Mouse (Mus musculus) myocyte (in vitro differentiated cells): ENCODE results near the gene Gab1. TPM values are rescaled to one million over a fixed set of nuclear protein-coding genes. Genes with fewer than 3 reads are reported as not detected.

ENCODE experiments used
- H3K27me3 ChIP-seq: one replicate; pipeline ENCODE4 v1.6.1; 2011; ENCODE audit not compliant: control insufficient read depth, insufficient read depth, insufficient read length
- H3K36me3 ChIP-seq: one replicate; pipeline ENCODE4 v1.6.1; 2011; ENCODE audit not compliant: control insufficient read depth, insufficient read depth
- H3K4me2 ChIP-seq: one replicate; pipeline ENCODE4 v1.6.1; 2011; ENCODE audit warnings: low read depth, control low read depth
- H3K4me3 ChIP-seq: one replicate; pipeline ENCODE4 v1.5.1; 2011; ENCODE audit warnings: mild to moderate bottlenecking, control low read depth, moderate library complexity
- H3K79me2 ChIP-seq: one replicate; pipeline ENCODE4 v1.6.1; 2011; ENCODE audit not compliant: control insufficient read depth, insufficient read depth
- H3ac ChIP-seq: one replicate; pipeline ENCODE4 v1.6.1; 2011; ENCODE audit not compliant: control insufficient read depth, insufficient read length
- CEBPB ChIP-seq: IDR thresholded peaks from 2 replicates; pipeline ENCODE4 v1.6.1; 2011; ENCODE audit warnings: mild to moderate bottlenecking, moderate library complexity; ENCODE audit not compliant: poor library complexity, insufficient read depth, severe bottlenecking
- E2F4 ChIP-seq: IDR thresholded peaks from one replicate; pipeline ENCODE4 v1.6.1; 2011; ENCODE audit warnings: mild to moderate bottlenecking, control low read depth, moderate library complexity; ENCODE audit not compliant: insufficient read depth
- MAX ChIP-seq: IDR thresholded peaks from one replicate; pipeline ENCODE4 v1.6.1; 2011; ENCODE audit warnings: low read depth, mild to moderate bottlenecking, control low read depth
- MYOD1 ChIP-seq, 3 experiments: IDR thresholded peaks; one replicate each; pipeline ENCODE4 v1.6.1; 2011; ENCODE audit warnings: control low read depth in 2 of 3, low read depth in 2 of 3, mild to moderate bottlenecking in 2 of 3, moderate library complexity in 1 of 3; ENCODE audit not compliant: insufficient read length in 2 of 3, control insufficient read depth in 1 of 3
- MYOG ChIP-seq, 3 experiments: IDR thresholded peaks; one replicate each; pipeline ENCODE4 v1.6.1; 2011; ENCODE audit warnings: control low read depth in 2 of 3, low read depth in 2 of 3, mild to moderate bottlenecking in 2 of 3; ENCODE audit not compliant: insufficient read length in 2 of 3, control insufficient read depth in 1 of 3, insufficient read depth in 1 of 3
- POLR2A ChIP-seq: IDR thresholded peaks from one replicate; pipeline ENCODE4 v1.6.1; 2011; ENCODE audit warnings: low read depth, mild to moderate bottlenecking, control low read depth, moderate library complexity; ENCODE audit not compliant: insufficient read length
- POLR2AphosphoS2 ChIP-seq: IDR thresholded peaks from one replicate; pipeline ENCODE4 v1.6.1; 2011; ENCODE audit warnings: low read depth, control low read depth; ENCODE audit not compliant: insufficient read length
- REST ChIP-seq: IDR thresholded peaks from one replicate; pipeline ENCODE4 v1.6.1; 2011; ENCODE audit warnings: mild to moderate bottlenecking, control low read depth, moderate library complexity; ENCODE audit not compliant: insufficient read depth, insufficient read length
- SRF ChIP-seq: IDR thresholded peaks from one replicate; pipeline ENCODE4 v1.6.1; 2011; ENCODE audit warnings: low read depth; ENCODE audit not compliant: control insufficient read depth, insufficient read length
- TCF12 ChIP-seq: IDR thresholded peaks from one replicate; pipeline ENCODE4 v1.6.1; 2011; ENCODE audit warnings: mild to moderate bottlenecking, control low read depth; ENCODE audit not compliant: poor library complexity, insufficient read depth, severe bottlenecking
- TCF3 ChIP-seq: IDR thresholded peaks from one replicate; pipeline ENCODE4 v1.6.1; 2011; ENCODE audit warnings: low read depth, control low read depth; ENCODE audit not compliant: insufficient read length
- USF1 ChIP-seq: IDR thresholded peaks from one replicate; pipeline ENCODE4 v1.6.1; 2011; ENCODE audit warnings: low read depth, mild to moderate bottlenecking, control low read depth, moderate library complexity
- polyA plus RNA-seq: library from polyadenylated mRNA; unstranded; fragments of >200 nt; fragmentation: generic; extraction: Trizol; gene quantifications from one replicate; pipeline ENCODE4 v1.2.1, GENCODE M21; 2012; ENCODE audit warnings: missing spikeins

The Gab1 gene
- polyA plus RNA-seq, 1 experiment, result 3.4 TPM

- no peak overlapping the region for H3K4me3 ChIP-seq
- peak overlapping the region; percentile 35 for H3K4me2 ChIP-seq
- no peaks in the 10 kb centered on the region for H3K27me3 ChIP-seq
- peaks cover 5% of the 10 kb centered on the region for H3K79me2 ChIP-seq
- H3ac ChIP-seq, result no peak overlapping the region
- no peaks in the 10 kb centered on the region for H3K36me3 ChIP-seq
- TF ChIP-seq TCF3 (no peak), POLR2AphosphoS2 (no peak), TCF12 (no peak), REST (no peak), MAX (no peak), POLR2A (no peak), USF1 (no peak)
Measured at GRCm38 (mm10) chr8:80813439-80813838, 66.9 kb downstream of the Gab1 start.

- Histone ChIP-seq H3K4me2 (peak overlapping the region; percentile 47), H3K27me3 (no peaks in the 10 kb centered on the region), H3ac (no peak overlapping the region), H3K79me2 (peaks cover 5% of the 10 kb centered on the region), H3K36me3 (no peaks in the 10 kb centered on the region), H3K4me3 (no peak overlapping the region)
- no peak for TF ChIP-seq MYOG (IDR thresholded peaks at IDR 0.05; ENCODE audit: control insufficient read depth in 1 of 3, insufficient read depth in 1 of 3, insufficient read length in 2 of 3, low read depth in 2 of 3)
- no peak for TF ChIP-seq MAX
- TF ChIP-seq POLR2AphosphoS2, result no peak
- no peak for TF ChIP-seq E2F4
- TF ChIP-seq SRF, result no peak
- TF ChIP-seq TCF3, result no peak
- no peak for TF ChIP-seq POLR2A
- no peak for TF ChIP-seq REST
- no peak for TF ChIP-seq MYOD1 (IDR thresholded peaks at IDR 0.05; ENCODE audit: control insufficient read depth in 1 of 3, insufficient read length in 2 of 3, low read depth in 2 of 3)
- TF ChIP-seq CEBPB, result no peak
- no peak for TF ChIP-seq TCF12
- TF ChIP-seq USF1, result no peak
Measured at GRCm38 (mm10) chr8:80811591-80811991, 68.7 kb downstream of the Gab1 start.

GRCm38 (mm10) chr8:80810916-80811315 lies 69.4 kb downstream of the Gab1 start:
- no peak for TF ChIP-seq SRF
- TF ChIP-seq REST, result no peak
- TF ChIP-seq MYOD1 (IDR thresholded peaks at IDR 0.05; ENCODE audit: control insufficient read depth in 1 of 3, insufficient read length in 2 of 3, low read depth in 2 of 3), result no peak
- no peak for TF ChIP-seq POLR2A
- TF ChIP-seq MAX, result no peak
- no peak for TF ChIP-seq TCF3
- H3K36me3 ChIP-seq, result no peaks in the 10 kb centered on the region
- H3K79me2 ChIP-seq, result peaks cover 5% of the 10 kb centered on the region
- no peak overlapping the region for H3ac ChIP-seq
- H3K27me3 ChIP-seq, result no peaks in the 10 kb centered on the region
- H3K4me3 ChIP-seq, result no peak overlapping the region
- peak overlapping the region; percentile 47 for H3K4me2 ChIP-seq

GRCm38 (mm10) chr8:80810442-80810841 lies 69.9 kb downstream of the Gab1 start:
- H3K4me2 ChIP-seq, result no peak overlapping the region
- no peaks in the 10 kb centered on the region for H3K27me3 ChIP-seq
- H3K79me2 ChIP-seq, result peaks cover 5% of the 10 kb centered on the region
- no peaks in the 10 kb centered on the region for H3K36me3 ChIP-seq
- H3ac ChIP-seq, result no peak overlapping the region
- H3K4me3 ChIP-seq, result no peak overlapping the region
- no peak for TF ChIP-seq E2F4
- TF ChIP-seq MAX, result no peak
- TF ChIP-seq POLR2A, result no peak
- TF ChIP-seq SRF, result no peak
- no peak for TF ChIP-seq MYOG (IDR thresholded peaks at IDR 0.05; ENCODE audit: control insufficient read depth in 1 of 3, insufficient read depth in 1 of 3, insufficient read length in 2 of 3, low read depth in 2 of 3)
- no peak for TF ChIP-seq POLR2AphosphoS2
- no peak for TF ChIP-seq TCF3
- TF ChIP-seq CEBPB, result no peak
- TF ChIP-seq TCF12, result no peak
- TF ChIP-seq USF1, result no peak
- no peak for TF ChIP-seq REST
- TF ChIP-seq MYOD1 (IDR thresholded peaks at IDR 0.05; ENCODE audit: control insufficient read depth in 1 of 3, insufficient read length in 2 of 3, low read depth in 2 of 3), result no peak

- Histone ChIP-seq H3ac (no peak overlapping the region), H3K27me3 (no peaks in the 10 kb centered on the region), H3K79me2 (peaks cover 2% of the 10 kb centered on the region), H3K4me3 (no peak overlapping the region), H3K4me2 (no peak overlapping the region), H3K36me3 (no peaks in the 10 kb centered on the region)
- no peak for TF ChIP-seq E2F4
- no peak for TF ChIP-seq USF1
- no peak for TF ChIP-seq MAX
- TF ChIP-seq POLR2A, result no peak
- TF ChIP-seq CEBPB, result no peak
- no peak for TF ChIP-seq POLR2AphosphoS2
- no peak for TF ChIP-seq SRF
- TF ChIP-seq MYOD1 (IDR thresholded peaks at IDR 0.05; ENCODE audit: control insufficient read depth in 1 of 3, insufficient read length in 2 of 3, low read depth in 2 of 3), result no peak
- TF ChIP-seq MYOG (IDR thresholded peaks at IDR 0.05; ENCODE audit: control insufficient read depth in 1 of 3, insufficient read depth in 1 of 3, insufficient read length in 2 of 3, low read depth in 2 of 3), result no peak
- TF ChIP-seq TCF3, result no peak
- no peak for TF ChIP-seq REST
- TF ChIP-seq TCF12, result no peak
Measured at GRCm38 (mm10) chr8:80807807-80808505, 72.4 kb downstream of the Gab1 start.
